Mouse (Mus musculus) erythroid progenitor cell, adult 5-6 weeks (primary cell): Measurements from ENCODE around the gene Zfp735. TPM values are rescaled to one million over a fixed set of nuclear protein-coding genes. Genes with fewer than 3 reads are reported as not detected.

ENCODE experiments used
- ATAC-seq: replicated peaks from 2 replicates; pipeline ENCODE4 v1.8.0; 2016; ENCODE audit warnings: moderate number of reproducible peaks, mild to moderate bottlenecking, moderate TSS enrichment, inconsistent platforms; ENCODE audit not compliant: poor library complexity, low FRiP score, severe bottlenecking
- total RNA-seq, 2 experiments: library from RNA; stranded (forward) in 1 of 2; stranded (reverse) in 1 of 2; fragments of 150-400 nt in 1 of 2; fragments of 186-747, 209-891 nt in 1 of 2; gene quantifications; 2 replicates each; pipeline versions ENCODE4 v1.2.3 to v1.2.4; 2015 to 2017; ENCODE audit warnings: low replicate concordance in 2 of 2

The Zfp735 gene
- not detected in 2 replicates for total RNA-seq (2015; ENCODE audit: low replicate concordance)
- total RNA-seq (2017; ENCODE audit: low replicate concordance), result not detected in 2 replicates

DNA sequence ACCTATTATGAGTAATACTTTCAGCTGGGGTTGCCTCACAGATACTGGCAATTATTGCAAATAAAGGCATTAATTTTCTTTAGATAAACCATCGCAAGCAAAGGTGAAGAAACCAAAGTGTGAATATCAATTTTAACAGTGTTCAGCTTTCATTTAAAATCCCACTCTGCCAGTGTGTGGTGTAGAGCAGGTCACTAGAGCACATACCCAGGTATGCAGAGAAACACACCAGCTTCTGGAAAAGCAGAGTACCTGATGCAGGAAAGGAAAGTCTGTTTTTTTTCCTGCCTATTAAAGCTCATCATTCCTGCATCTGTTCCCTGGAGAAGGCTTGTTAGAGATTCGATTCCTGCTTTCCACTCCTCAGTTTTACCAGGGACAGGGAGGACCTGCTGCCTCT lies at the start of gene Zfp735:
TSS of gene Zfp735 (plus strand) at position 301 of the 400 bp plus-strand sequence.
- no peak for ATAC-seq

- no peak for ATAC-seq
Observed at GRCm38 (mm10) chr11:73759115-73759514, 70.5 kb downstream of the Zfp735 start.

Other genes starting within 250 kb of the Zfp735 start
- not detected in 2 replicates for gene Olfr380, start 231.3 kb upstream of the Zfp735 start, total RNA-seq (2015; ENCODE audit: low replicate concordance)
- not detected in 2 replicates for gene Olfr380, start 231.3 kb upstream of the Zfp735 start, total RNA-seq (2017; ENCODE audit: low replicate concordance)
- gene Olfr381, start 197.2 kb upstream of the Zfp735 start, total RNA-seq (2015; ENCODE audit: low replicate concordance), result not detected in 2 replicates
- not detected in 2 replicates for gene Olfr381, start 197.2 kb upstream of the Zfp735 start, total RNA-seq (2017; ENCODE audit: low replicate concordance)
- gene Olfr382, start 171.6 kb upstream of the Zfp735 start, total RNA-seq (2015; ENCODE audit: low replicate concordance), result not detected in 2 replicates
- not detected in 2 replicates for gene Olfr382, start 171.6 kb upstream of the Zfp735 start, total RNA-seq (2017; ENCODE audit: low replicate concordance)
- gene Olfr385, start 95.8 kb upstream of the Zfp735 start, total RNA-seq (2015; ENCODE audit: low replicate concordance), result not detected in 2 replicates
- not detected in 2 replicates for gene Olfr385, start 95.8 kb upstream of the Zfp735 start, total RNA-seq (2017; ENCODE audit: low replicate concordance)
- not detected in 2 replicates for gene Olfr384, start 90.2 kb upstream of the Zfp735 start, total RNA-seq (2015; ENCODE audit: low replicate concordance)
- not detected in 2 replicates for gene Olfr384, start 90.2 kb upstream of the Zfp735 start, total RNA-seq (2017; ENCODE audit: low replicate concordance)
- not detected in 2 replicates for gene Olfr389, start 91.9 kb downstream of the Zfp735 start, total RNA-seq (2015; ENCODE audit: low replicate concordance)
- gene Olfr389, start 91.9 kb downstream of the Zfp735 start, total RNA-seq (2017; ENCODE audit: low replicate concordance), result not detected in 2 replicates
- gene Olfr390, start 94.2 kb downstream of the Zfp735 start, total RNA-seq (2015; ENCODE audit: low replicate concordance), result not detected in 2 replicates
- not detected in 2 replicates for gene Olfr390, start 94.2 kb downstream of the Zfp735 start, total RNA-seq (2017; ENCODE audit: low replicate concordance)
- gene Olfr391-ps, start 114.3 kb downstream of the Zfp735 start, total RNA-seq (2015; ENCODE audit: low replicate concordance), result not detected in 2 replicates
- not detected in 2 replicates for gene Olfr391-ps, start 114.3 kb downstream of the Zfp735 start, total RNA-seq (2017; ENCODE audit: low replicate concordance)
- gene Olfr392, start 128.3 kb downstream of the Zfp735 start, total RNA-seq (2015; ENCODE audit: low replicate concordance), result not detected in 2 replicates
- gene Olfr392, start 128.3 kb downstream of the Zfp735 start, total RNA-seq (2017; ENCODE audit: low replicate concordance), result not detected in 2 replicates
- gene Olfr393, start 162.7 kb downstream of the Zfp735 start, total RNA-seq (2015; ENCODE audit: low replicate concordance), result not detected in 2 replicates
- not detected in 2 replicates for gene Olfr393, start 162.7 kb downstream of the Zfp735 start, total RNA-seq (2017; ENCODE audit: low replicate concordance)
- not detected in 2 replicates for gene Olfr394, start 202.0 kb downstream of the Zfp735 start, total RNA-seq (2015; ENCODE audit: low replicate concordance)
- gene Olfr394, start 202.0 kb downstream of the Zfp735 start, total RNA-seq (2017; ENCODE audit: low replicate concordance), result under 0.01 TPM in 1 of 2 replicates, not detected in the other
- not detected in 2 replicates for gene Olfr395, start 220.5 kb downstream of the Zfp735 start, total RNA-seq (2015; ENCODE audit: low replicate concordance)
- gene Olfr395, start 220.5 kb downstream of the Zfp735 start, total RNA-seq (2017; ENCODE audit: low replicate concordance), result not detected in 2 replicates
- not detected in 2 replicates for gene Olfr23, start 247.9 kb downstream of the Zfp735 start, total RNA-seq (2015; ENCODE audit: low replicate concordance)
- not detected in 2 replicates for gene Olfr23, start 247.9 kb downstream of the Zfp735 start, total RNA-seq (2017; ENCODE audit: low replicate concordance)